Mouse (Mus musculus): Measurements from ENCODE around the gene AW209491.

- TF ChIP-seq CTCF (IDR thresholded peaks at IDR 0.05; ENCODE audit: low read depth, low read length) (no peak), POLR2A (IDR thresholded peaks at IDR 0.05; ENCODE audit: insufficient read depth, low read length) (no peak), EP300 (IDR thresholded peaks at IDR 0.05; ENCODE audit: insufficient read depth, low read depth, low read length) (no peak)
Observed at GRCm38 (mm10) chr13:14602744-14603143, 27.2 kb upstream of the AW209491 start.

All from ES-Bruce4 (cell line).